Mouse (Mus musculus): Measurements from ENCODE around the gene Prr23a2.

Gene Prr23a2

DNA sequence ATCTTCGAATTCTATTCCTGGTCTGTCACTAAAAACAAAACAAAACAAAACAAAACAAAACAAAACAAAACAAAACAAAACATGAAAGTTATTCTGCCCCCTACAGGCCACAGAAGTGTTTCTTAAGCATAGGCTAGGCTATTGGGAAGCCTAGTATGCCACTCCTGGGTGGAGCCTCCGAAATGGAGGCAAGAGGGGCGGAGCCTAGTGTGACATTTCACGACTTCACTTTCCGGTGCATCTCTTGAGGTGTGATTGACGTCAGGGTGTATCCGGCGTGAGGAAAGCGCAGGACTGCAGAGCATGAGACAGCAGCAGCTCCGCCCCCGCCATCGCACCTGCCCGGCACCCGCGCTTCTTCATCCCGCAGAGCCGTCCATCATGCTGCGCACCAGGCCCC is at the start of gene Prr23a2:
Gene Prr23a2, plus strand, starts transcription at position 285 of the 400 bp plus-strand sequence.
- DNase-seq (ENCODE audit: low spot score in 2 of 2) = no peak

DNA sequence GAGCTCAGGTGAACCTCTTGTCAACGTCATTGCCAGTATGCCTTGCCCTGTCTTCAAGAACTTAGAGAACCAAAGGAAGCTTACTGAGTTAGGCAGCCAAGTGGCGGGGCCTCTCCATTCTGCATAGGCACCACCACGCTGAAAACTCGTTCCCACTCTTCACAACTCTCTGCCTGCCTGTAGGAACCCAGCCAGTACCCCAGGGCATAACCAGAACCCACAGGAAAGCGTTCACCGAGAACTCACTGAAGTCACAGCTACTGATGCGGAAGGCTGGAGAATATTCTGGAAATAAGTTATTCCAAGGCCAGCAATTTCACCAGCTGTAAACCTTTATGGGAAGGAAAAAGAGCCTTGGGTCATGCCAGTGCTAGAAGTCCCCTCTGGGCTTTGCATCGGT is 48.7 kb upstream of the Prr23a2 start:
- no peak for DNase-seq (ENCODE audit: low spot score in 2 of 2)

DNA sequence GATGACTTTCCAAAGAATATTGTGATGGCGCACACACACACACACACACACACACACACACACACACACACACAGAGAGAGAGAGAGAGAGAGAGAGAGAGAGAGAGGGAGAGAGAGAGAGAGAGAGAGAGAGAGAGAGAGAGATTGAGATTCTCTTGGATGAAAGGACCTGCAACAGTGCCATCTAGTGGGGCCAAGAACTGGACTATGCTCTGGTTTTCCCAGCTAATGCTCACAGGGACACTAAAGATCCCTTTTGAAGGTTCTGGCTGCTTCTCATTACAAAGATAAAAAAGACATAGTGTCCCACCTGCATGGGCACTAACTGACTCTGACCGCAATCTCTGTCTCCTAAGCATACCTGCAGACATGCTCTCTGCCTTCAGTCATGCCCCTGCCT is 46.8 kb upstream of the Prr23a2 start:
- DNase-seq (ENCODE audit: low spot score in 2 of 2) = peak in 1 of 2 experiments; percentile 27

DNA sequence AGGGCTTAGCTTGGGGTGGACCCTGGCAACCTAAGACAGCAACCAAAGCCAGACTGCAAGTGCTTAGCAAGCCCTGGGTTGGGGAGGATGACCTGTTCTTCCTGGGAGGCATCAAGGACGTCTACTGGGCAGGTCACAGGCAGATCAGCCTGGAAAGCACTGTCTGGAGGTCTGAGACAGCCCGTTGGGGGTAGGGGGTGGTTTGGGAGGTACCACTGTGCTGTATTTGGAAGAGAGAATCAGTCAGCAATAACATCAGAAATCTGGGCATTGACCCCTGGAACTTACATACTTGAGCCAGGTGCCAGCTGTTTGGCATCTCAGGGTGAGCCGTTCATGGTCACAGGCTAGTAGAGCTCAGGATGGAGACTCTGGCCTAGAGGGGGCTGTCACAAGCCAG is 40.2 kb upstream of the Prr23a2 start:
- no peak for DNase-seq (ENCODE audit: low spot score in 2 of 2)

DNA sequence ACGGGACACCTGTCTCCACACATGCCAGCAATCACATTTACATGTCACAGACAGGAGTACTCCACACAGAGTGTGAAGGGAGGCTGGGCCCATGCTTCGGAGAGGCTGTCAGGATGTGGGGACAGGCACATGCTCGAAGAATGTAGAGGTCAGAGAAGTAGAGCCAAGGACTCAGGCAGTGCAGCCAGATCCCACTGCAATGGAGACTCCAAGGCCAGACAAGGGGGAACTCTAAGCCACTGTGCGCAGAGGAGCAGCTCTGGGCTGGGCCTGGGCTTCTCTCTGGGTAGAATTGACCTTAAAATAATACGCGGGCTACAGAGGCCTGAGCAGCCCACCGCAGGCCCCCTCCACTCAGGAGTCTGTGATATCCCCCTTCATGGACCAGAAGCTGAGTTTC is 38.7 kb upstream of the Prr23a2 start:
- DNase-seq (ENCODE audit: low spot score in 2 of 2) = no peak

DNA sequence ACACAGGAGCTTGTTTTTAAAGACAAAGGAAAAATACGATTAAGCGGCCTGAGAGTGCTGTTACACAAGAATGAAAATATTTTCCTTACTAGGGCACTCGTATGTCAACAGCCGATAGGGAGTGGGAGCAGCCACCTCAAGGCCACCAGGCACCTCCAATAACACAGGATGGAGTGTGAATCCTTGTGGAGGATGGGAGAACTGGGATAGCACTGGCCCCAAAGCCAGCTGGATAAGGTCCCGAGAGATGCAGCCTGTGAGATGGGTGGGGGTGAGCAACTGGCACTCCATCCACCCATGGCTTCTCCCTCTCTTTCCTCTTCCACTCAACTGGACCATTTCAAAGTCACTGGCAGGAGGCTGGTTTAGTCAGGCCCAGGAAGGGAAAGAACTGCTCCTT is 37.3 kb upstream of the Prr23a2 start:
- no peak for DNase-seq (ENCODE audit: low spot score in 2 of 2)

DNA sequence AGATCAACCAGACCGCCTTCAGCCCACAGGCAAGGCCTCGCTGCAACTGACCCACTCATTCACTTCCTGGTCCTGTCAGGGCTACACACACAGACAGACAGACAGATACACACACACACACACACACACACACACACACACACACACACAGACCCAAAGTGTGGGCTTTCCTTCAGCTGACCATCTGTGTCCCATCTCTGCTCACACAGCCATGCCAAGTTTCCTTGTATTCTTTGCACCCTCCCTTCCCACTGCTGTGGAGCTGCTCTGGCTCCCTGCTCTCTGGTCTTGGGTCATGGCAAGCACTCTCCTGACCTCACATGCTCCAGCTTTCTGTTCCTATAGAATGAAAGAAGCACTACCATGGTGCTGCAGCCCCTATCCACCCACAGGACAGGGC is 36.8 kb upstream of the Prr23a2 start:
- no peak for DNase-seq (ENCODE audit: low spot score in 2 of 2)

DNA sequence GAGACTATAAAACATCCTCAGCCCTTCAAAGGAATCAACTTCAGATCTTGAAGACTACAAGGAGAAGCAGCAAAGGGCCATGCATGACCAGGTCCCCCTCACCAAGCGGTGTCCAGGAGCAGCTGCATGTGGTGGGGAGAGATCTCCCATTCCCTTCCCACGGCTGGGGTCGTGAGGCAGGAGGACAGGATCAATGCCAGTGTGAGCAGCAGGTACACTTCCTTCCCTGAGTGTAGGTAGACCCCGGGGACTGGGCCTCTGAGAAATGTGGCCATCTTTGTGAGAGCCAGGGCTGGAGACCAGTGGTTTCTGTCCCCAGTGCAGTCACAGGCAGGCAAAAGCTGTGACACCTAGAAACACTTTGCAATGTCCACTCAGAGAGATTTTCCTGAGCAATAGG is 35.8 kb upstream of the Prr23a2 start:
- no peak for DNase-seq (ENCODE audit: low spot score in 2 of 2)

DNA sequence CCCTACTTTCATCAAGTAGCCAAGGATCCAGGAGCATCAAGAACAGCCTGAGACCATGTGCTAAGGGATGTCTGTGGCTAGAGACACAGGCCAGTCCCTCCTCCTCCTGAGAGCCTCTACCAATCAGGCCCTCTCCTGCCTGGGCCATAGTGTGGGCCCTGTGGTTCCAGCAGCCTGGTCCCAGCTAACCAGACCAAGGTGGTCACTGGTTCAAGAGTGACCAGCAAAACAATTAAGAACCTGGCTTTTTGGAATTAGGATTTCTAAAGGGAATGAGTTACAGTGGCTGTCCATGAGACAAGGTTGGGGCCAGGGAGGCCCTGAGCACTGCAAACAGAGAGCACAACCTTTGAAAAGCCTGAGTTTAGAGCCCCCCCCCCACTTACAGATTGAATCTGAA is 35.2 kb upstream of the Prr23a2 start:
- no peak for DNase-seq (ENCODE audit: low spot score in 2 of 2)

DNA sequence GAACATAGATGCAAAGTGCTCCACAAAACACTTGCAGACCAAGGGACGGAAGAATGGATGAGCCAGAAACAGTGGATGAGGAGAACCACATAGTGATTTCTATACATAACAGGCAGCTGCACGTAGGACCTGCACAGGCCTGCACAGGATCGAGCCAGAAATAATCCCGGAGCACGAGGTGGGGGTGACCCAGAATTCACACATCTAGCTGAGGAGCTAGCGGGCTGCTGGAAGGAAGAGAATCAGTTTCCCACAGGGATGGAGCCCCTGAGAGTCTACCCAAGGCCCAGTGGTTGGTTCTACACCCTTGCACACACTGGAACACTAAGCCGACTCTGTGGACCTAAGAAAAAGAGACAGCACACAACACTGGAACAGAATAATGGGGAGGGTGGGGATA is 32.5 kb upstream of the Prr23a2 start:
- DNase-seq (ENCODE audit: low spot score in 2 of 2) = no peak

DNA sequence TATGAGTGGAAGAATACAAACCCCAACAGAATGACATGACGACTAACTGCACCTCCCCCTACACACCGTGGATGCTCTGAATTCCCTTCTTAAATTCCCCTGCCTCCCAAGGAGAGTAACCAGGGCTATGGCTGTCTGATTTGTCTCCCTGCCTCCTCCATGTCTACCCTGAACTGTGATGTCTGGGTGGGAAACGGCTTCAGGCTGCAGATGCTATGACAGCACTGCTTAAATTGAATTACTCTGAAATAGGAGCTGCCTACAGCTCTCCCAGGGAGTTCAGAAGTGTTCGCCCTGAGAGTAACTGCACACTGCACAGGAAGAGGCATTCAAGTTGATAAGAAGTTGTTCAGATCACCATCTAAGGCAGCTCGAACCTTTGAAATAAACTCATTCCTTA is 26.8 kb upstream of the Prr23a2 start:
- DNase-seq (ENCODE audit: low spot score in 2 of 2) = no peak

DNA sequence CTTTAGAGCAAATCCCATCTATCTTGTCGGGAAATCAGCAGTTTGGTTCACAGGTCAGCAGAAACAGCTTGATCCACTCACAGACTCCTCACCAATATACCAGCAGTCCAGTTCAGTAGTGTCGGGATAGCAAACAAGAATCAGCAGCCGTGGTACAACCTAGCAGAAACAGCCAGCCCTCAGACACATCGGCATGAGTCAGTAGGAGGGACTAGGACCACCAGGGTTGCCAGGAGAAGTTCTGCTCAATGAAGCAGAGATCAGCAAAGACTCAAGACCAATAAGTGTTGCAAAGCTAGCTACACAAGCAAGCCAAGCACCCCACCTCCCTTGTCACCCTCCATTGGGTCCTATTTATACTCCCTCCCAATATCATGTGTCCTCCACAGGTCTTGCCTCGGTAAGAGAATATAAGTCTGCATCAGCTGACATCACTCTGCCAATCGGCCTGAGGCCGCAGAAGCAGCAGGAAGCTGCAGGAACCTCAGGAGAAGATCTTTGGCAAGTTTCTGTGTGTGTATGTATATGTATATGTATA is 18.7 kb upstream of the Prr23a2 start:
- DNase-seq (ENCODE audit: low spot score in 2 of 2) = no peak

DNA sequence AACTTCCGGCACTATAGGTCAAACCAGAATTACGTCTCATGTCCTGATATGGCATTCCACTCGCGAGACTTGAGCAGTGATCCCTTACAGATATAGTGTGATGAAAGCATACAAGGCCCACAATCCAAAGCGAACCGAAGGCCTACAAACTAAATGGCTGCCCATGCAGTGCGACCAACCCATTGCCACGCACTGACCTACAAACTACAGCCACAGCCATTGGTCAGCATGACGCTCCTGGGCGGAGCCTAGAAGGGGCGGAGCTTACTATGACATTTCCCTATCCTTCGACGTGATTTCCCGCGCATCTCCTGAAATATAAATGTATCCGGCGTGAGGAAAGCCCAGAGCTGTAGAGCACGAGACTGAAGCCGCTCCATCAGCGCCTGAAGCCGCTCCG is 14.2 kb upstream of the Prr23a2 start, which contains the start of gene Prr23a1:
Gene Prr23a1, plus strand, starts transcription at position 387 of the 400 bp plus-strand sequence.
- DNase-seq (ENCODE audit: low spot score in 2 of 2) = no peak

DNA sequence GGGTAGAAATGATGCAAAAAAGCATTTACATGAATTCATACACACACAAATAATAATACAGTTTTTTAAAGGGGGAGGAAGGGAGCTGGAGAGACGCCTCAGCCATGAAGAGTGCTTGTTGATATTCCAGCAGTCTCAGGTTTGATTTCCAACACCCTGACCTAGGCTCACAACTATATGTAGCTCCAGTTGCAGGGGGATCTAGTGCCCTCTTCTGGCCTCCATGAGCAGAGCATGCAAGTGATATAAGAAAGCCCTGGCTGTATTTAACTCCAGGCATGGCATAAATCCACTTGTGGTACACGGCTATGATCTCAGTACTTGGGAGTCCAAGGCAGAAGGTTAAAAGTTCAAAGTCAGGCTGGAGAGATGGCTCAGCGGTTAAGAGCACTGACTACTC is 7.2 kb downstream of the Prr23a2 start:
- DNase-seq (ENCODE audit: low spot score in 2 of 2) = no peak

DNA sequence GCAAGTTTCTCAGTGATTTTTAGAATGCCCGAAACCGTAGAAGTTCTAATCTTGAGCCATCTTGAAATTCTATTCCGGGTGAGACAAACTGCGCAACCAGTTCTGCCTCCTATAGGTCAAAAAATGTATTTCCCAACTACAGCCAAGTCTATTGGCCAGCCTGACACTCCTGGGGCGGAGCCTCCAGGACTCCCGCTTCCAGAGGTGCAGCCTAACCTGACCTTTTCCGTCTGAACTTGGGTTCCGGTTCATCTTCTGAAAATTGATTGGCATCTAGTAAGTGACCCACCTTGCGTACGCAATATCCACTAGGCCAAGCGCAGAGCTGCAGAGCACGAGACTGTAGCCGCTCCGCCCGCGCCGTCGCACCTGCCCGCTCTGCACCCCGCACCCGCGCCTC is 8.3 kb downstream of the Prr23a2 start, which contains the start of gene Prr23a3:
Gene Prr23a3, plus strand, starts transcription at position 197 of the 400 bp plus-strand sequence.
- DNase-seq (ENCODE audit: low spot score in 2 of 2) = no peak

DNA sequence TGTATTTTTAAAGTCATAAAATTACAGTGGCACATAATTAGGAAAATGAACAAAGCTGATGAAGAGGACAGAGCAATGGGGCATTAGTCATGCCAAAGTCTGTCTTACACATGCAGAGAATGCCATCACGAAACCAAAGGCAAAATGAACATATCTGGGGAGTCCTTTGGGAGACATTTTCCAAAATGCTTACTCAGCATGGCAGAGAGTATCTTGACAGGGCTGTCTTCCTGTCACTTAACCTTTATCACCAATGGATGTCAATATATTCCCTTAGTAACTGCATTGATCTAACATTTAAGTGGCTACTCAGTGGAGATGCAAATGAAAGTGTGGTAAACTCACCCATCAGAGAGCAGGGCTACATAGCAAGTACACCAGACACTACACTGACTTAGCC is 45.2 kb downstream of the Prr23a2 start:
- DNase-seq (ENCODE audit: low spot score in 2 of 2) = no peak

DNA sequence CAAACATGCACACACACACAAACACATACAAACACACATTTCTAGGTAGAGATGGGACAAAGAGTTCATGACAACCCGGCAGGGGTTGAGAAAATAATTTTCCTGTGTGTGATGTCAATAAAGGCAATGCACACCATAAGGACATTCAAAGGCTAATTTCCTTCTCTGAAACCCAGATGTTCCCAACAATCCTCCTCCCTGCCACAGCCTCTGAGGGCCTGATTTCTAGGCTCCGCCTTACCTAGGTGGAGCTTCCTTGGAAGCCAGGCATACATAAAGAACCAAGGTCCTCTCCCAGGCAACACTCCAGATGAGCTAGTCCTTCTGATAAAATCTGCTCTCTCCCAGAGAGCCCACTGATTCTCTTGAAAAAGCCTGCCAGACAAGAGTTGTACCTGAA is 46.5 kb downstream of the Prr23a2 start, which contains the start of gene 7420426K07Rik:
Gene 7420426K07Rik, plus strand, starts transcription at position 301 of the 400 bp plus-strand sequence.
- DNase-seq (ENCODE audit: low spot score in 2 of 2) = no peak

Measured in frontal cortex, postnatal 10 days (tissue).